Mouse (Mus musculus): ENCODE results near the gene Rec8. TPM values are rescaled to one million over a fixed set of nuclear protein-coding genes. Genes with fewer than 3 reads are reported as not detected.

Rec8 gene
- total RNA-seq, 2 experiments from 2014 or later = 0.53 to 0.72 TPM

Other genes starting within 250 kb of the Rec8 start
- 10 to 100 TPM; 30.5 to 40.5 TPM for gene Dhrs4, start 139.3 kb upstream of the Rec8 start, total RNA-seq (2021)
- 1 to 10 TPM in 1 of 2 experiments, under 1 TPM in 1; 0.74 to 1.3 TPM for gene Carmil3, start 127.4 kb upstream of the Rec8 start, total RNA-seq (2021)
- under 1 TPM in 1 of 2 experiments, not detected in 1; 0.16 TPM for gene Cpne6, start 107.6 kb upstream of the Rec8 start, total RNA-seq (2021)
- not detected for gene Nrl, start 93.1 kb upstream of the Rec8 start, total RNA-seq (2021)
- gene Pck2, start 77.8 kb upstream of the Rec8 start, total RNA-seq (2021) = 10 to 100 TPM; 11.5 to 13.8 TPM
- 10 to 100 TPM; 76.5 to 87.8 TPM for gene Dcaf11, start 58.0 kb upstream of the Rec8 start, total RNA-seq (2021)
- gene A730061H03Rik, start 57.6 kb upstream of the Rec8 start, total RNA-seq (2021) = not detected
- gene Fitm1, start 42.4 kb upstream of the Rec8 start, total RNA-seq (2021) = 100 to 1,000 TPM; 415 to 455 TPM
- 10 to 100 TPM; 48.3 to 49.7 TPM for gene Psme1, start 39.9 kb upstream of the Rec8 start, total RNA-seq (2021)
- 10 to 100 TPM; 38.6 to 39.4 TPM for gene Emc9, start 32.7 kb upstream of the Rec8 start, total RNA-seq (2021)
- 10 to 100 TPM; 57.5 to 63.2 TPM for gene Psme2, start 26.9 kb upstream of the Rec8 start, total RNA-seq (2021)
- gene Rnf31, start 26.3 kb upstream of the Rec8 start, total RNA-seq (2021) = 10 to 100 TPM in 1 of 2 experiments, 1 to 10 TPM in 1; 9.4 to 11.7 TPM
- gene Irf9, start 14.5 kb upstream of the Rec8 start, total RNA-seq (2021) = 1 to 10 TPM; 3.9 to 4.8 TPM
- gene Ipo4, start 17.9 kb downstream of the Rec8 start, total RNA-seq (2021) = 10 to 100 TPM; 52.5 to 62.0 TPM
- under 1 TPM; 0.27 to 0.96 TPM for gene Gm49378, start 19.9 kb downstream of the Rec8 start, total RNA-seq (2021)
- gene Tm9sf1, start 25.8 kb downstream of the Rec8 start, total RNA-seq (2021) = 10 to 100 TPM; 21.5 TPM
- under 1 TPM; 0.12 to 0.49 TPM for gene Tssk4, start 32.1 kb downstream of the Rec8 start, total RNA-seq (2021)
- 10 to 100 TPM; 17.8 to 19.7 TPM for gene Mdp1, start 42.5 kb downstream of the Rec8 start, total RNA-seq (2021)
- 1 to 10 TPM; 4.0 to 4.3 TPM for gene Gmpr2, start 53.9 kb downstream of the Rec8 start, total RNA-seq (2021)
- gene Nedd8, start 54.1 kb downstream of the Rec8 start, total RNA-seq (2021) = 100 to 1,000 TPM; 200 to 201 TPM
- 10 to 100 TPM; 10.3 to 11.2 TPM for gene Tinf2, start 63.8 kb downstream of the Rec8 start, total RNA-seq (2021)
- gene Tgm1, start 95.9 kb downstream of the Rec8 start, total RNA-seq (2021) = under 1 TPM; 0.16 to 0.35 TPM
- gene Rabggta, start 104.2 kb downstream of the Rec8 start, total RNA-seq (2021) = 1 to 10 TPM; 8.2 to 9.3 TPM
- 10 to 100 TPM; 28.5 to 30.2 TPM for gene Dhrs1, start 127.7 kb downstream of the Rec8 start, total RNA-seq (2021)
- 10 to 100 TPM; 12.1 to 13.9 TPM for gene Nop9, start 127.7 kb downstream of the Rec8 start, total RNA-seq (2021)
- not detected for gene Cideb, start 140.4 kb downstream of the Rec8 start, total RNA-seq (2021)
- under 1 TPM in 1 of 2 experiments, not detected in 1; 0.12 TPM for gene Ltb4r2, start 143.4 kb downstream of the Rec8 start, total RNA-seq (2021)
- under 1 TPM; 0.22 to 0.39 TPM for gene Ltb4r1, start 147.9 kb downstream of the Rec8 start, total RNA-seq (2021)
- gene Adcy4, start 166.1 kb downstream of the Rec8 start, total RNA-seq (2021) = 1 to 10 TPM; 7.1 to 8.6 TPM
- gene Ripk3, start 170.8 kb downstream of the Rec8 start, total RNA-seq (2021) = 1 to 10 TPM; 2.4 to 2.6 TPM
- gene Nfatc4, start 205.1 kb downstream of the Rec8 start, total RNA-seq (2021) = 1 to 10 TPM; 7.4 to 7.5 TPM
- 1 to 10 TPM; 7.2 to 7.5 TPM for gene Nynrin, start 236.0 kb downstream of the Rec8 start, total RNA-seq (2021)